Mouse (Mus musculus): ENCODE data around the gene Serpinb2. TPM values are rescaled to one million over a fixed set of nuclear protein-coding genes. Genes with fewer than 3 reads are reported as not detected.

Gene Serpinb2
- 1 to 10 TPM; 5.4 to 6.8 TPM for total RNA-seq (2023)

GRCm38 (mm10) chr1:107511252-107511651 is at the start of gene Serpinb2:
Serpinb2 (plus strand) TSS chr1:107511423.

Other genes with a start within 250 kb of the Serpinb2 start
- not detected for gene Serpinb3b, start 233.1 kb upstream of the Serpinb2 start, total RNA-seq (2023)
- gene Serpinb3c, start 233.1 kb upstream of the Serpinb2 start, total RNA-seq (2023) = not detected
- under 1 TPM in 1 of 2 experiments, not detected in 1; 0.35 TPM for gene Serpinb11, start 150.2 kb upstream of the Serpinb2 start, total RNA-seq (2023)
- not detected for gene Serpinb7, start 111.8 kb upstream of the Serpinb2 start, total RNA-seq (2023)
- 1 to 10 TPM; 1.7 TPM for gene Serpinb8, start 78.6 kb downstream of the Serpinb2 start, total RNA-seq (2023)

Data from neutrophil, adult 59 days (primary cell).